Mouse (Mus musculus): ENCODE results near the gene Gcc2.
"Not testable (repeated sequence)": the region's sequence is repeated elsewhere in the genome, so short reads cannot be mapped to it uniquely, and the experiment has no call there.

GRCm38 (mm10) chr10:58232641-58232969 lies 22.7 kb upstream of the Gcc2 start, which contains the start of gene Duxf3:
- TF ChIP-seq FLI1 (IDR thresholded peaks at IDR 0.05; ENCODE audit: low read length); GATA1 (IDR thresholded peaks at IDR 0.05; ENCODE audit: borderline replicate concordance, low read length): not testable (repeated sequence)
